ENCODE assay signal across 9 mouse cellular contexts in genomic region chr2:167376160-167376564, GRCm38 (mm10). TPM values are rescaled to one million over a fixed set of nuclear protein-coding genes. Genes with fewer than 3 reads are reported as not detected.
DNase-seq lines count a peak whose midpoint lies in the region; ATAC-seq and TF ChIP-seq lines count a peak whose summit lies in the region.
"Had no signal": no experiment of that assay in that cellular context is flagged by ENCODE, and none has a peak within 500 bp of the region (broad histone marks: within the 10 kb centered on the region; RNA-seq: fewer than 3 reads in every experiment).

No protein-coding gene starts in this region.

- no peaks in the 10 kb centered on the region for H3K79me2 ChIP-seq in heart, adult 2 months (replicated peaks; ENCODE audit: control insufficient read depth, insufficient read depth, low read length)

- no peaks in the 10 kb centered on the region for H3K9me3 ChIP-seq in kidney, embryonic 14.5 days (ENCODE audit: control insufficient read depth, low read length)
- H3K9me3 ChIP-seq in midbrain, embryonic 11.5 days (ENCODE audit: control insufficient read depth, low read length) = no peaks in the 10 kb centered on the region
- H3K9me3 ChIP-seq in midbrain, embryonic 10.5 days (replicated peaks) = no peaks in the 10 kb centered on the region
- H3K9me3 ChIP-seq: lung, embryonic 15.5 days had no signal

- H3K4me2 ChIP-seq in kidney, embryonic 14.5 days (replicated peaks; ENCODE audit: low read depth, low read length) = no peak overlapping the region
- no peak overlapping the region for H3K4me2 ChIP-seq in midbrain, embryonic 11.5 days
- H3K4me2 ChIP-seq: lung, embryonic 15.5 days had no signal

- peak; percentile 35; the same call in 1 of the 2 replicates for TF ChIP-seq EP300 in heart, adult 2 months (IDR thresholded peaks at IDR 0.05; ENCODE audit: insufficient read depth, low read depth, low read length)

- no peak overlapping the region for H3K27ac ChIP-seq in kidney, embryonic 14.5 days (ENCODE audit: low read depth, low read length)
- H3K27ac ChIP-seq in heart, adult 2 months = peak overlapping the region; percentile 65
- H3K27ac ChIP-seq in midbrain, embryonic 11.5 days (ENCODE audit: low read depth, low read length) = no peak overlapping the region
- H3K27ac ChIP-seq in midbrain, embryonic 10.5 days (replicated peaks) = no peak overlapping the region; the same call in 1 of the 2 replicates
- H3K27ac ChIP-seq: lung, embryonic 15.5 days had no signal

- peak; percentile 20 for DNase-seq in kidney, postnatal 14 days
- peak; percentile 96 for DNase-seq in R1 (ENCODE audit: low read depth, low spot score)
- peak; percentile 55 to 70 for DNase-seq in heart, adult 2 months
- DNase-seq in midbrain, embryonic 11.5 days (ENCODE audit: low spot score, missing footprints) = no peak
- DNase-seq in midbrain, embryonic 10.5 days (ENCODE audit: low spot score) = no peak
- DNase-seq in cerebellum, adult 18-20 months = no peak

- intact Hi-C loops in heart, adult 2 months (cut with DNase I) = no loop called here

- TF ChIP-seq POLR2A in heart, adult 2 months (IDR thresholded peaks at IDR 0.05; ENCODE audit: insufficient read depth, low read depth, low read length) = peak; percentile 45; the same call in 1 of the 2 replicates

- H3K4me3 ChIP-seq in kidney, embryonic 14.5 days (ENCODE audit: low read length) = no peak overlapping the region
- H3K4me3 ChIP-seq in heart, adult 2 months = no peak overlapping the region
- H3K4me3 ChIP-seq in midbrain, embryonic 11.5 days (ENCODE audit: low read depth, low read length) = no peak overlapping the region
- no peak overlapping the region for H3K4me3 ChIP-seq in midbrain, embryonic 10.5 days
- H3K4me3 ChIP-seq: lung, embryonic 15.5 days had no signal

- 73% methylated on average over 8 of the region's 8 CpGs for WGBS in kidney, embryonic 14.5 days
- 46% methylated on average over 8 of the region's 8 CpGs for WGBS in heart, adult 2 months
- WGBS in midbrain, embryonic 11.5 days = 77% methylated on average over 8 of the region's 8 CpGs
- WGBS in midbrain, embryonic 10.5 days = 84% methylated on average over 8 of the region's 8 CpGs

- 0 out of 2 replicates have a peak, but pooled peaks have one; percentile 14 for TF ChIP-seq CTCF in heart, adult 2 months (IDR thresholded peaks at IDR 0.05)

- no peak overlapping the region for H3K9ac ChIP-seq in kidney, embryonic 14.5 days (ENCODE audit: low read depth, low read length)
- H3K9ac ChIP-seq in heart, adult 2 months (ENCODE audit: low read depth, low read length) = no peak overlapping the region
- no peak overlapping the region for H3K9ac ChIP-seq in midbrain, embryonic 11.5 days (ENCODE audit: low read length)
- H3K9ac ChIP-seq: lung, embryonic 15.5 days had no signal

- H3K27me3 ChIP-seq in kidney, embryonic 14.5 days (ENCODE audit: control insufficient read depth, insufficient read depth, low read length) = no peaks in the 10 kb centered on the region
- no peaks in the 10 kb centered on the region for H3K27me3 ChIP-seq in heart, adult 2 months (ENCODE audit: control insufficient read depth, insufficient read depth, low read length)
- no peaks in the 10 kb centered on the region for H3K27me3 ChIP-seq in midbrain, embryonic 11.5 days (ENCODE audit: control insufficient read depth, insufficient read depth, low read length)
- H3K27me3 ChIP-seq in midbrain, embryonic 10.5 days (ENCODE audit: low read depth, poor library complexity, severe bottlenecking) = no peaks in the 10 kb centered on the region
- H3K27me3 ChIP-seq: lung, embryonic 15.5 days had no signal

- peaks cover 28% of the 10 kb centered on the region for H3K4me1 ChIP-seq in kidney, embryonic 14.5 days (ENCODE audit: control insufficient read depth, insufficient read depth, low read length)
- H3K4me1 ChIP-seq in heart, adult 2 months (ENCODE audit: control insufficient read depth, insufficient read depth, low read length) = peaks cover 14% of the 10 kb centered on the region
- H3K4me1 ChIP-seq in midbrain, embryonic 11.5 days (ENCODE audit: control insufficient read depth, insufficient read depth, low read length) = 0 out of 2 replicates have a peak, but pooled peaks cover 3% of the 10 kb centered on the region
- H3K4me1 ChIP-seq in midbrain, embryonic 10.5 days = peaks cover 27% of the 10 kb centered on the region

- no peak for ATAC-seq in kidney, embryonic 14.5 days (ENCODE audit: low FRiP score, low TSS enrichment)
- ATAC-seq in megakaryocyte, adult 5-6 weeks (ENCODE audit: poor library complexity, severe bottlenecking) = 0 out of 2 replicates have a peak, but pooled peaks have one; percentile 14
- ATAC-seq in midbrain, embryonic 11.5 days (ENCODE audit: low FRiP score) = no peak

- no peaks in the 10 kb centered on the region for H3K36me3 ChIP-seq in kidney, embryonic 14.5 days (ENCODE audit: control insufficient read depth, insufficient read depth, low read length)
- H3K36me3 ChIP-seq in heart, adult 2 months (ENCODE audit: control insufficient read depth, insufficient read depth, low read length) = no peaks in the 10 kb centered on the region
- no peaks in the 10 kb centered on the region for H3K36me3 ChIP-seq in midbrain, embryonic 11.5 days (ENCODE audit: control insufficient read depth, insufficient read depth, low read length)
- H3K36me3 ChIP-seq in midbrain, embryonic 10.5 days = no peaks in the 10 kb centered on the region
- H3K36me3 ChIP-seq: lung, embryonic 15.5 days had no signal

RNA-seq across cellular contexts. Expression of gene B4galt5, which starts 27.2 kb away (rescaled TPM):
- 12.2 and 13.1 TPM in 2 replicates for polyA plus RNA-seq in kidney, embryonic 14.5 days (2014; fragmentation: Nextera tagmentation; extraction: Ambion mirVana)
- 10 to 100 TPM; 14.1 to 17.0 TPM for total RNA-seq in heart, adult 2 months (2021)
- 9.4 and 9.8 TPM in 2 replicates for polyA plus RNA-seq in heart, adult 2 months (2012; rRNA removed)
- total RNA-seq in megakaryocyte, adult 5-6 weeks (2015) = 62.5 and 80.6 TPM in 2 replicates
- 52.4 and 67.3 TPM in 2 replicates for total RNA-seq in megakaryocyte, adult 5-6 weeks (2017)
- 15.0 and 19.8 TPM in 2 replicates for polyA plus RNA-seq in midbrain, embryonic 11.5 days (2014; fragmentation: Nextera tagmentation; extraction: Ambion mirVana)
- 9.1 and 9.9 TPM in 2 replicates for polyA plus RNA-seq in midbrain, embryonic 10.5 days (2016; fragmentation: Nextera tagmentation; extraction: Ambion mirVana)

RNA-seq across cellular contexts. Expression of gene Slc9a8, which starts 45.4 kb away (rescaled TPM):
- polyA plus RNA-seq in kidney, embryonic 14.5 days (2014; fragmentation: Nextera tagmentation; extraction: Ambion mirVana) = 15.3 and 28.6 TPM in 2 replicates
- 10 to 100 TPM; 21.7 to 23.6 TPM for total RNA-seq in heart, adult 2 months (2021)
- 26.1 and 43.8 TPM in 2 replicates for polyA plus RNA-seq in heart, adult 2 months (2012; rRNA removed)
- total RNA-seq in megakaryocyte, adult 5-6 weeks (2015) = 19.1 and 27.9 TPM in 2 replicates
- total RNA-seq in megakaryocyte, adult 5-6 weeks (2017) = 17.2 and 24.7 TPM in 2 replicates
- 15.1 and 17.2 TPM in 2 replicates for polyA plus RNA-seq in midbrain, embryonic 11.5 days (2014; fragmentation: Nextera tagmentation; extraction: Ambion mirVana)
- 21.6 and 25.6 TPM in 2 replicates for polyA plus RNA-seq in midbrain, embryonic 10.5 days (2016; fragmentation: Nextera tagmentation; extraction: Ambion mirVana)

Comparison
In these comparisons a context has a peak if more than half of its experiments do, and no peak if none do; other contexts are left out.
1. DNase-seq: peak in kidney, postnatal 14 days (single experiment), R1 (single experiment) and heart, adult 2 months (2 of 2); none in midbrain, embryonic 11.5 days (single experiment), midbrain, embryonic 10.5 days (single experiment) and cerebellum, adult 18-20 months (0 of 2).